Mouse (Mus musculus): Measurements from ENCODE around the gene Galnt13. TPM values are rescaled to one million over a fixed set of nuclear protein-coding genes. Genes with fewer than 3 reads are reported as not detected.
"Not testable (repeated sequence)": the region's sequence is repeated elsewhere in the genome, so short reads cannot be mapped to it uniquely, and the experiment has no call there.

The Galnt13 gene
- polyA plus RNA-seq, 2 experiments: not detected

- Histone ChIP-seq H3K9ac (replicated peaks) (no peak overlapping the region), H3K36me3 (replicated peaks; ENCODE audit: control insufficient read depth, insufficient read depth, low read depth) (no peaks in the 10 kb centered on the region), H3K27ac (no peak overlapping the region), H3K4me1 (replicated peaks; ENCODE audit: control insufficient read depth in 2 of 2, insufficient read depth in 2 of 2, low read length in 1 of 2) (no peaks in the 10 kb centered on the region), H3K4me2 (ENCODE audit: low read depth) (no peak overlapping the region), H3K9me3 (ENCODE audit: control insufficient read depth, low read length) (no peaks in the 10 kb centered on the region), H3K27me3 (ENCODE audit: control insufficient read depth, insufficient read depth, low read length) (no peaks in the 10 kb centered on the region), H3K4me3 (ENCODE audit: insufficient read depth in 1 of 2, low read depth in 2 of 2, low read length in 2 of 2) (no peak overlapping the region)
- 63% methylated on average over 3 of the region's 3 CpGs for WGBS (ENCODE audit: insufficient replicate concordance)
- DNase-seq (ENCODE audit: low read depth in 3 of 3, low spot score in 3 of 3) (no peak), ATAC-seq (ENCODE audit: insufficient read depth) (no peak)
- TF ChIP-seq CTCF (IDR thresholded peaks at IDR 0.05; ENCODE audit: low read depth) (no peak), EP300 (IDR thresholded peaks at IDR 0.05; ENCODE audit: low read depth) (no peak)
Observed at GRCm38 (mm10) chr2:54565068-54565467, 129.0 kb downstream of the Galnt13 start.

- Histone ChIP-seq H3K4me1 (replicated peaks; ENCODE audit: control insufficient read depth in 2 of 2, insufficient read depth in 2 of 2, low read length in 1 of 2) (no peaks in the 10 kb centered on the region), H3K4me2 (ENCODE audit: low read depth) (no peak overlapping the region), H3K27ac (no peak overlapping the region), H3K9me3 (ENCODE audit: control insufficient read depth, low read length) (no peaks in the 10 kb centered on the region), H3K27me3 (ENCODE audit: control insufficient read depth, insufficient read depth, low read length) (no peaks in the 10 kb centered on the region), H3K36me3 (replicated peaks; ENCODE audit: control insufficient read depth, insufficient read depth, low read depth) (no peaks in the 10 kb centered on the region), H3K9ac (replicated peaks) (no peak overlapping the region), H3K4me3 (ENCODE audit: insufficient read depth in 1 of 2, low read depth in 2 of 2, low read length in 2 of 2) (no peak overlapping the region)
- DNase-seq (ENCODE audit: low read depth in 3 of 3, low spot score in 3 of 3) (no peak), ATAC-seq (ENCODE audit: insufficient read depth) (no peak)
- 43% methylated on average over 2 of the region's 2 CpGs for WGBS (ENCODE audit: insufficient replicate concordance)
- TF ChIP-seq CTCF (IDR thresholded peaks at IDR 0.05; ENCODE audit: low read depth) (no peak), EP300 (IDR thresholded peaks at IDR 0.05; ENCODE audit: low read depth) (no peak)
Observed at GRCm38 (mm10) chr2:54567186-54567585, 131.1 kb downstream of the Galnt13 start.

- ATAC-seq (ENCODE audit: insufficient read depth) (no peak), DNase-seq (ENCODE audit: low read depth in 3 of 3, low spot score in 3 of 3) (no peak)
- 63% methylated on average over 9 of the region's 9 CpGs for WGBS (ENCODE audit: insufficient replicate concordance)
- no peak overlapping the region for H3K27ac ChIP-seq
- no peaks in the 10 kb centered on the region for H3K4me1 ChIP-seq (replicated peaks; ENCODE audit: control insufficient read depth in 2 of 2, insufficient read depth in 2 of 2, low read length in 1 of 2)
- TF ChIP-seq EP300 (IDR thresholded peaks at IDR 0.05; ENCODE audit: low read depth) (no peak), CTCF (IDR thresholded peaks at IDR 0.05; ENCODE audit: low read depth) (no peak)
- no peak overlapping the region for H3K4me2 ChIP-seq (ENCODE audit: low read depth)
- no peaks in the 10 kb centered on the region for H3K36me3 ChIP-seq (replicated peaks; ENCODE audit: control insufficient read depth, insufficient read depth, low read depth)
- no peak overlapping the region for H3K9ac ChIP-seq (replicated peaks)
- H3K27me3 ChIP-seq (ENCODE audit: control insufficient read depth, insufficient read depth, low read length): no peaks in the 10 kb centered on the region
- no peaks in the 10 kb centered on the region for H3K9me3 ChIP-seq (ENCODE audit: control insufficient read depth, low read length)
- H3K4me3 ChIP-seq (ENCODE audit: insufficient read depth in 1 of 2, low read depth in 2 of 2, low read length in 2 of 2): no peak overlapping the region
Observed at GRCm38 (mm10) chr2:54567632-54568031, 131.5 kb downstream of the Galnt13 start.

GRCm38 (mm10) chr2:54713817-54714216 is 277.7 kb downstream of the Galnt13 start:
- H3K36me3 ChIP-seq (replicated peaks; ENCODE audit: control insufficient read depth, insufficient read depth, low read depth); H3K27ac ChIP-seq; H3K9ac ChIP-seq (replicated peaks); H3K4me1 ChIP-seq (replicated peaks; ENCODE audit: control insufficient read depth in 2 of 2, insufficient read depth in 2 of 2, low read length in 1 of 2); H3K27me3 ChIP-seq (ENCODE audit: control insufficient read depth, insufficient read depth, low read length); ATAC-seq (ENCODE audit: insufficient read depth); DNase-seq (ENCODE audit: low read depth in 3 of 3, low spot score in 3 of 3); H3K4me3 ChIP-seq (ENCODE audit: insufficient read depth in 1 of 2, low read depth in 2 of 2, low read length in 2 of 2); H3K4me2 ChIP-seq (ENCODE audit: low read depth); H3K9me3 ChIP-seq (ENCODE audit: control insufficient read depth, low read length): not testable (repeated sequence)
- WGBS (ENCODE audit: insufficient replicate concordance): no CpG with 5 or more reads among the region's 5 CpGs

- no peaks in the 10 kb centered on the region for H3K4me1 ChIP-seq (replicated peaks; ENCODE audit: control insufficient read depth in 2 of 2, insufficient read depth in 2 of 2, low read length in 1 of 2)
- H3K27me3 ChIP-seq (ENCODE audit: control insufficient read depth, insufficient read depth, low read length): no peaks in the 10 kb centered on the region
- no peak overlapping the region for H3K4me2 ChIP-seq (ENCODE audit: low read depth)
- ATAC-seq (ENCODE audit: insufficient read depth): no peak
- H3K9me3 ChIP-seq (ENCODE audit: control insufficient read depth, low read length): no peaks in the 10 kb centered on the region
- 55% methylated on average over 2 of the region's 2 CpGs for WGBS (ENCODE audit: insufficient replicate concordance)
- no peak for TF ChIP-seq CTCF (IDR thresholded peaks at IDR 0.05; ENCODE audit: low read depth)
- no peak for TF ChIP-seq EP300 (IDR thresholded peaks at IDR 0.05; ENCODE audit: low read depth)
- DNase-seq (ENCODE audit: low read depth in 3 of 3, low spot score in 3 of 3): no peak
- no peaks in the 10 kb centered on the region for H3K36me3 ChIP-seq (replicated peaks; ENCODE audit: control insufficient read depth, insufficient read depth, low read depth)
- no peak overlapping the region for H3K27ac ChIP-seq
- H3K4me3 ChIP-seq (ENCODE audit: insufficient read depth in 1 of 2, low read depth in 2 of 2, low read length in 2 of 2): no peak overlapping the region
- no peak overlapping the region for H3K9ac ChIP-seq (replicated peaks)
Observed at GRCm38 (mm10) chr2:54751232-54751631, 315.1 kb downstream of the Galnt13 start.

Measured in liver, embryonic 14.5 days (tissue).